Mouse (Mus musculus) megakaryocyte, embryonic 14.5 days (primary cell): ENCODE results near the gene Col16a1. TPM values are rescaled to one million over a fixed set of nuclear protein-coding genes. Genes with fewer than 3 reads are reported as not detected.
A peak's percentile ranks its signal among the peaks of the same experiment; 100 is the strongest.

Experiments used
- H3K27me3 ChIP-seq: replicated peaks from 2 replicates; pipeline ENCODE3; 2012; ENCODE audit warnings: inconsistent platforms
- H3K36me3 ChIP-seq: replicated peaks from 2 replicates; pipeline ENCODE3; 2012; ENCODE audit warnings: low read length, inconsistent platforms, mixed read lengths
- H3K4me1 ChIP-seq: 2 replicates; pipeline ENCODE4 v1.6.1; 2012; ENCODE audit warnings: inconsistent platforms
- H3K4me3 ChIP-seq: replicated peaks from 2 replicates; pipeline ENCODE3; 2012; ENCODE audit warnings: moderate library complexity, mild to moderate bottlenecking, inconsistent platforms
- H3K9me3 ChIP-seq: 2 replicates; pipeline ENCODE4 v1.6.1; 2012; ENCODE audit warnings: inconsistent platforms
- FLI1 ChIP-seq: IDR thresholded peaks from 2 replicates; pipeline ENCODE4 v1.6.1; 2012; ENCODE audit warnings: low read length, inconsistent platforms, mixed read lengths
- GATA1 ChIP-seq: IDR thresholded peaks from 3 replicates; pipeline ENCODE4 v1.6.1; 2012; ENCODE audit warnings: mixed read lengths, low read length, inconsistent platforms, borderline replicate concordance
- polyA plus RNA-seq: library from polyadenylated mRNA; stranded (reverse); fragments of >175 nt; gene quantifications from 2 replicates; pipeline ENCODE4 v1.2.3, GENCODE M21; 2012; ENCODE audit warnings: low replicate concordance; ENCODE audit not compliant: insufficient read depth

Col16a1 gene
- polyA plus RNA-seq, 1 experiment = 5.1 TPM

- Histone ChIP-seq H3K36me3 (no peaks in the 10 kb centered on the region), H3K9me3 (no peaks in the 10 kb centered on the region), H3K27me3 (peaks cover 74% of the 10 kb centered on the region), H3K4me3 (no peak overlapping the region), H3K4me1 (peaks cover 16% of the 10 kb centered on the region)
- no peak for TF ChIP-seq FLI1
These were observed 6.6 kb upstream of the Col16a1 start for GRCm38 (mm10) chr4:130041076-130041475.

- no peak overlapping the region for H3K4me3 ChIP-seq
- no peaks in the 10 kb centered on the region for H3K9me3 ChIP-seq
- H3K36me3 ChIP-seq = no peaks in the 10 kb centered on the region
- no peak for TF ChIP-seq GATA1
- H3K4me1 ChIP-seq = peaks cover 16% of the 10 kb centered on the region
- H3K27me3 ChIP-seq = peaks cover 67% of the 10 kb centered on the region
These were observed 3.4 kb upstream of the Col16a1 start for GRCm38 (mm10) chr4:130044211-130044610.

DNA sequence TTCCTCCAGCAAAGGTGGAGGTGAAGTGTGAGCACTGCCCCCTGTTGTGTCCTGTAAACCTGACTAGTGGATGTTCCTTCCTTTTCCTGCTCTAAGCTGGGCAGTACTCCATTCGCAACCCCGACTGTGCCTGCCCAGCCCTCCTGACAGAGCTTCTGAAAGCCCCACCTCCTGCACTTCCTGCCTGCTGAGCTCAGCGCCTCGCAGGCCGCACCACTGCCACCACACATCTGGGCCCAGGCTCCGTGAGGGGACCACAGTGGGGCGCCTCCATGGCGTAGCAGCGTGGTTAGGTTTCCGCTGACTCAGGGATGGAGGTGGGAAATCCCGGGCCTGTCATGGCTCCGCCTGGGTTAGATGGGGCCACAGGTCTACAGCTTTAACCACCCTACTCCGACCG, 2.0 kb upstream of the Col16a1 start:
- no peaks in the 10 kb centered on the region for H3K9me3 ChIP-seq
- TF ChIP-seq GATA1 (no peak), FLI1 (no peak)

DNA sequence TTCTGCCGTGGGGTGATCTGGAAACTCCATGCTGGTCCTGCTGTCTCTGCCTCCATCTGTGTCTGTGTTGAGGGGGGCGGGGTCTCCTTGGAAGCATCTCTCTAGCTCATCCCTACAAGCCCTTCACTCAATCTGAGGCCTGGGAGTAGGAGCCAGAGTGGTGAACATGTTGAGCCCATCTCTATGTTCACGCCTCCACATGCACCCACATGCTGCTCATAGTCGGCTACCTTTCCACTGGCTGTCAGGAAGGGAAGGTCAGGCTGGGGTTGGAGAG, 501 bp downstream of the Col16a1 start:
- Histone ChIP-seq H3K9me3 (peaks cover 7% of the 10 kb centered on the region), H3K36me3 (no peaks in the 10 kb centered on the region), H3K4me1 (peaks cover 12% of the 10 kb centered on the region), H3K4me3 (no peak overlapping the region), H3K27me3 (peaks cover 69% of the 10 kb centered on the region)
- TF ChIP-seq GATA1 (no peak), FLI1 (no peak)

More for the DNA sequence above, 2.0 kb upstream of the Col16a1 start:
- Histone ChIP-seq H3K27me3 (peaks cover 69% of the 10 kb centered on the region), H3K4me3 (peak overlapping the region; percentile 62), H3K36me3 (no peaks in the 10 kb centered on the region), H3K4me1 (peaks cover 16% of the 10 kb centered on the region)

GRCm38 (mm10) chr4:130050056-130050824, 2.6 kb downstream of the Col16a1 start:
- no peak overlapping the region for H3K4me3 ChIP-seq
- peaks cover 7% of the 10 kb centered on the region for H3K4me1 ChIP-seq
- peaks cover 8% of the 10 kb centered on the region for H3K9me3 ChIP-seq
- no peak for TF ChIP-seq GATA1
- TF ChIP-seq FLI1 = no peak
- H3K36me3 ChIP-seq = no peaks in the 10 kb centered on the region
- H3K27me3 ChIP-seq = peaks cover 76% of the 10 kb centered on the region

- Histone ChIP-seq H3K27me3 (peaks cover 89% of the 10 kb centered on the region), H3K4me3 (no peak overlapping the region), H3K9me3 (peaks cover 8% of the 10 kb centered on the region), H3K4me1 (no peaks in the 10 kb centered on the region), H3K36me3 (no peaks in the 10 kb centered on the region)
- TF ChIP-seq GATA1 = no peak
- TF ChIP-seq FLI1 = no peak
These were observed 4.6 kb downstream of the Col16a1 start for GRCm38 (mm10) chr4:130052283-130052682.

DNA sequence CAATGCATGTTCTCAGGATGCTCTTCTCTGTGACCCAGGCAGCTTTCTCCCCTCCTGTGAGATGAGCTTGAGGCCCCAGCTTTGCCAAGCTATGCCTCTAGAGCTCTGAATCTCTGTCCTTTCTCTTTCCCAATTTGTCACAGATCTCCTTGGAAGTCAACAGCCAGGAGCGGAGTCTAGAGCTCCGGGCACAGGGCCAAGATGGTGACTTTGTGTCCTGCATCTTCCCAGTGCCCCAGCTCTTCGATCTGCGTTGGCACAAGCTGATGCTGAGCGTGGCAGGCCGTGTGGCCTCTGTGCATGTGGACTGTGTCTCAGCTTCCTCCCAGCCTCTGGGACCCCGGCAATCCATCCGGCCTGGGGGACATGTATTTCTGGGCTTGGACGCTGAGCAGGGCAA, 5.5 kb downstream of the Col16a1 start:
- TF ChIP-seq GATA1 (no peak), FLI1 (no peak)
- Histone ChIP-seq H3K36me3 (no peaks in the 10 kb centered on the region), H3K4me3 (no peak overlapping the region)

GRCm38 (mm10) chr4:130054727-130055126, 7.1 kb downstream of the Col16a1 start:
- peaks cover 8% of the 10 kb centered on the region for H3K9me3 ChIP-seq
- H3K36me3 ChIP-seq = no peaks in the 10 kb centered on the region
- no peak overlapping the region for H3K4me3 ChIP-seq
- H3K27me3 ChIP-seq = peaks cover 90% of the 10 kb centered on the region
- no peaks in the 10 kb centered on the region for H3K4me1 ChIP-seq
- TF ChIP-seq GATA1 = no peak
- TF ChIP-seq FLI1 = no peak

More for the DNA sequence above, 5.5 kb downstream of the Col16a1 start:
- peaks cover 89% of the 10 kb centered on the region for H3K27me3 ChIP-seq
- no peaks in the 10 kb centered on the region for H3K4me1 ChIP-seq
- peaks cover 8% of the 10 kb centered on the region for H3K9me3 ChIP-seq

DNA sequence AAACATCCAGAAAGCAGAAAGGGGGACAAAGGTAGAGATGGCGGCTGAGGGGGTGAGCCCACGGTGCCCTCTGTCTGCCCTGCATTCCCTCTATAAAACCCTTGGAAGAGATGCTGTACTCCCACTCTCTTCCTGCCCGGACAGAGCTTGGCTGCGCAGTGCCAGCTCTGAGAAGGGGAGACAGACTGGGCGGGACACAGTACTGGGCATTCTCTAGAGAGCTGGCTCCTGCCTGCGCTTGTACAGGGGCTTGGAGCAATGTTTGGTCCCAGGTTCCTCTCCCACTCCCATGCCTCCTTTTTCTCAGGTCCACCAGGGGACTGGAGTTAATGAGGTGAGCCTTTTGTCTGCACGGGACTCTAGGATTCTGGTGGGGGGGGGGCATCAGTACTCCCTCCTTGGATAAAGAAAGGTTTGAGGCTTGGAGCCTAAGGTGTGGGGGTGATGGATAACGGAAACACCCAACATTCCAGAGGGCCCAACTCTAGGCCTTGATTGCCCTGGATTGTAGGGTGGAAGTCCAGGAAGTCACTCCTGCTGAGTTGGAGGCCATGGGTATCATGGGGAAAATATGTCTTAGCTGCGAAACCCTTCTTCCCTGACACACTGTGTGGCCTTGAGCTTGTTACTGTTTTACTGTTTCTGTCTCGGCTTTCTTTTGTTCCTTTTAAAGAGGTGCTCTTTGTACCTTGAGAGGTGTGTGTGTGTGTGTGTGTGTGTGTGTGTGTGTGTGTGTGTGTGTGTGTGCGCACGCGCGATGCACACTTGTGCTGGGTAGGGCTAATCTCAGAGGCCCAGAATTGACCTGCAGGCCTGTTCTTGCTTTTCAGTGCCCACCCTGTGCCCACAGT, 7.7 kb downstream of the Col16a1 start:
- TF ChIP-seq GATA1 (no peak), FLI1 (no peak)
- Histone ChIP-seq H3K36me3 (no peaks in the 10 kb centered on the region), H3K27me3 (peaks cover 90% of the 10 kb centered on the region), H3K4me3 (no peak overlapping the region), H3K9me3 (peaks cover 8% of the 10 kb centered on the region), H3K4me1 (no peaks in the 10 kb centered on the region)

DNA sequence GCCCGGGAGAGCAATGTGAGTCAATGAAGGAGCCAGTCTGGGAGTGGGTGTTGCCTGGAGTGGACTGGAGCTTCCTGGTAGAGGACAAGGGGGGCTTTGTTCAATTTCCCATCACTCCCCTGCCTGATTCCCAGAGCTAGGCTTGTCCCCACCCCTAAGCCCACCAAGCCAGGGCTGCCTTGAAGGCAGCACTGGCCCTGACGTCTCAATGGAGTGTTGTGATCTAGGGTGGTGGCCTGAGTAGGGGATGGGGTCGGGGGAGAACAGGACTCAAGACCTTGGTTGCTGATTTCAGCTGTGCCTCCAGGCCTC, 8.3 kb downstream of the Col16a1 start:
- H3K36me3 ChIP-seq = no peaks in the 10 kb centered on the region
- H3K27me3 ChIP-seq = peaks cover 90% of the 10 kb centered on the region
- peaks cover 8% of the 10 kb centered on the region for H3K9me3 ChIP-seq
- H3K4me1 ChIP-seq = no peaks in the 10 kb centered on the region
- no peak overlapping the region for H3K4me3 ChIP-seq
- TF ChIP-seq FLI1 (no peak), GATA1 (no peak)
